Mouse (Mus musculus) urinary bladder, postnatal 14 days (tissue): ENCODE data around the gene Fpgs.

Source experiments
- DNase-seq: peaks from one replicate; pipeline ENCODE4 v3.0.0; 2021; ENCODE audit warnings: low spot score

The Fpgs gene

GRCm38 (mm10) chr2:32704021-32704421 lies at the start of gene Fpgs:
Fpgs (minus strand) TSS chr2:32704145.
- DNase-seq, result no peak

- DNase-seq, result no peak
Measured at GRCm38 (mm10) chr2:32752181-32752580, 48.2 kb upstream of the Fpgs start.

DNA sequence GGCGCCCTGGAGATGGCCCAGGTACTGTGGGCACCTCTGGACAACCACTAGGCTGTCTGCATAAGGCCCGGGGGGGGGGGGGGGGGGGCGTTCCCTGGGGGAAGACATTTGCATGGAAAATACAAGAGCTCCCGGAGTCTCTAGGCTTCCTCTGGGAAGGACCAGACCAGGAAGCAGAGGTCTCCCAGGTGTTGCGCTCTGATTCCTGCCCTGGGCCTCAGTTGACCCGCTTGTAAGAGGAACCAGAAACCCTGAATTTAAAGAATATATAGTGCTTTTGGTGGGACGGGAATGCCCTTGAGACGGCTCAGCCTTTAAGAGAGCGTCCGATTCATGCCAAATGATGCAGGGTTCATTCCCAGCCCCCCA lies 47.7 kb upstream of the Fpgs start:
- DNase-seq, result no peak

DNA sequence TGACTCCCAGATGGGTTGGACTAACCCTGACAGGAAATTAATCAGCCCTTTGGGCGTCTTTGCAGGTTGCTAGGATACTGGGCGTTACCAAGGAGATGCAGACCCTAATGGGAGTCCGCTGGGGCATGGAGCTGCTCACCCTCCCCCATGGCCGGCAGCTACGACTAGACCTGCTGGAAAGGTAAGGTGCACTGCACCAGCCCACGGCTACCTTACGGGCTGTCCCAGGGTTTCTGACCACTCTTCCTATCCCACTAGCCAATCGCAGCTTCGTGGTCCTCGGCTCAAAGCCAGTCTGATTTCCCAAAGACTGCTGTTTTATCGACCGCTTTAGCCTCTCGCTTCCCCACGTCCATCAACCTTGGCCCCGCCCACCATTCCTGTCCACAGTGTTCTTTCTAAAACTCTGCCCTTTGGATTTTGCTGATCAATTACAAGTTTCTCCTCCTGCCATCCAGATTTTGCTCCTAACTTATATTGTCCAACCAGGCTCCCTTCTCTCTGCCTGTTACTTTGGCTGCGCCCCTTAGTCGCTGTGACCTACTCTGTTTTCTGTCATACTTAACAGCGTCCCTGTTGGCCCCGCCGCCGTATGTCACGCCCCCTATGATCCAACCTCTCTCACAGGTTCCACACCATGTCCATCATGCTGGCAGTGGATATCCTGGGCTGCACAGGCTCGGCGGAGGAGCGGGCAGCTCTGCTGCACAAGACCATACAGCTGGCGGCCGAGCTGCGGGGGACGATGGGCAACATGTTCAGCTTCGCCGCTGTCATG lies 47.1 kb upstream of the Fpgs start:
- DNase-seq, result peak; percentile 78

- DNase-seq, result no peak
Measured at GRCm38 (mm10) chr2:32750199-32750598, 46.3 kb upstream of the Fpgs start.

DNA sequence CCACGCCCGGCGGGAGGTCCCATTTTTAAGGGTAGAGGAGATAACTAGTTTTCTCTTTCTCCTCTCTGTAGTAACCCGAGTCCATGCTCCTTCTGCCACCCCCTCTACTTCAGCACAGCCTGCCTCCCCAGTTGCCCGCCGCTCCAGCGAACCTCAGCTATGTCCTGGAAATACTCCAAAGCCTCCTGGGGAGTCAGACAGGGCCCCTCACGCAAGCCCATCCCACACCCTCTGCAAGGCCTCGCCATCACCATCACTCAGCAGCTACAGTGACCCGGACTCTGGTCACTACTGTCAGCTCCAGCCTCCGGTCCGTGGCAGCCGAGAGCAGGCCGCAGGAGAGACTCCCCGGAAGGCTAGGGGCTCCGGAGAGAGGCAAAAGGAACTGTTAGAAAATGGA lies 45.1 kb upstream of the Fpgs start:
- DNase-seq, result no peak

GRCm38 (mm10) chr2:32744272-32744982 lies 40.5 kb upstream of the Fpgs start:
- DNase-seq, result no peak

DNA sequence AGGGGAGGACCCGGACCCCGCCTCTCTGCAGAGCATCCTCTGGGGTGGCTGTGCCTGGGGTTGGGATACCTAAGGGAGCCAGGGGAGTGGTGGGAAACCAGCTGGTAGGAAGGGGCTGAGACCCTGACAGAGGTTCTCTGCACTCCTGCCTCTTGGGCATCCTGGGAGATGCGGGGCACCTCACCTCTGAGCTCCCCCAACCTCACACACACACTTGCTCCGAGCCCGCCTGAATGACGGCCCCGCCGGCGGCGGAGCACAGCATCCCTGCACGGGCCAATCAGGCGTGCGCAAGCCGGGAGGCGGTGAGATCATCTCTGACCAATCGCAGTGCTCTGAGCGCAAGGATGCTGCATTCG lies 38.2 kb upstream of the Fpgs start:
- DNase-seq, result no peak

DNA sequence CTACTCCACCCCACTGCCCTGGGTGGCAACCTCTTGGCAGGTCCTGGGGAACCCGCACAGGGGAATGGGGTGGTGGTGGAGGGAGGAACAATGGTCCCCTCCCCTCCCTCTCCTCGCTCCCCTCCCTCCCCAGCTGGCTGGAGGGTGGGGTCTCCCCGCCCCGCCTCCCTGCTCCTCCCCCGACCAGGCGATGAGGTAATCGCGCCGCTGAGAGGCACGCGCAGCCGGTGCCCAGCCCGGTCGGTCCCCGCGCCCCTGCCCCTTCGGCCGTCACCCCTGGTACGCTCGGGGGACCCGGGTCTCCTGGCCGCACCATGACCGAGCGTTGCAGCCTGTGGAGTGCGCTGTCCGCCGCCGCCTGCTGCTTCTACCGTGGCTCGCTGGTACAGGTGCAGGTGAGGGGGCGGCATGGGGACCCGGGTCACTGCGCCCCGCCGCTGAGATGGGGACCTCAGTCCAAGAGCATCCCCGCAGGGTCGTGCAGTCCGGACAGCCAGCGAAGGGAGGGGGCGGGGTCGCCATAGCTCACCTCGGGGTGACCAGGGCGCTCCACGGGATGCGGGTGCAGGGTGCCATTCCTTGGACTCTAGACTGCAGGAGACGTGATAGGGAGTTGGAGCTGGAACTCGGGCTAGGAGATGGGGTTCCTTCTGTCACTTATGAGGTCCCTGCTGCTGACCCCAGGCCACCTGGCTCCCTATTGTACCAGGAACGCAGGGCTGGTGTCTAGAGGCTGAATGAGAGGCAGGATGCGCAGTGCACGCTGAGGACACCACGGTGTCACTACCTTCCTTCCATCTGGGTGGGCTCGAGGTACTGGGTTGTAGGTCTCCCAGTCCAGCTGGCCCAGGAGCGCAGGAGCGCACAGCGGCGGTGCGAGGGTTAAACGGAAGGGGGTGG lies 37.6 kb upstream of the Fpgs start:
- DNase-seq, result peak; percentile 35

- no peak for DNase-seq
Measured at GRCm38 (mm10) chr2:32740916-32741272, 36.9 kb upstream of the Fpgs start, which contains the start of gene 6330409D20Rik. 6330409D20Rik (minus strand) TSS chr2:32741016.

DNA sequence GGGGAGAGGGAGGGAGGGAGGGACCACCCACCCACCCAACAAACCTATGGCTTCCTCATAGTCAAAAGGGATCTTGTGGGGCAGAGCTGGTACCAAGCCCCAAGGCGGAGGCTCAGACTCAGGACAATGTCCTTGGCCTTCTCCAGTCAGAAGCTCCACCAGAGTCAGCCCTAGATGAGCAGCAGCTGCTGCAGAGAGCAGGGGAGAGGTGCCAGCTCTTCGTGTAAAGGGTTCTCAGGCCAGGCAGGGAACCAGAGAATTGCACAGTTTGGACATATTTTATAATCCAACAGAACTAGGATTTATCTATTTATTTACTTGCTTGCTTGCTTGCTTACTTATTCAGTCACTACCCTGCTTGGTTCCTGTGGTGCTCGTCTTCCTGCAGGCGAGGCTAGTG lies 35.4 kb upstream of the Fpgs start:
- no peak for DNase-seq

- DNase-seq, result no peak
Measured at GRCm38 (mm10) chr2:32737008-32737407, 33.1 kb upstream of the Fpgs start.

GRCm38 (mm10) chr2:32736306-32736829 lies 32.4 kb upstream of the Fpgs start:
- DNase-seq, result no peak

DNA sequence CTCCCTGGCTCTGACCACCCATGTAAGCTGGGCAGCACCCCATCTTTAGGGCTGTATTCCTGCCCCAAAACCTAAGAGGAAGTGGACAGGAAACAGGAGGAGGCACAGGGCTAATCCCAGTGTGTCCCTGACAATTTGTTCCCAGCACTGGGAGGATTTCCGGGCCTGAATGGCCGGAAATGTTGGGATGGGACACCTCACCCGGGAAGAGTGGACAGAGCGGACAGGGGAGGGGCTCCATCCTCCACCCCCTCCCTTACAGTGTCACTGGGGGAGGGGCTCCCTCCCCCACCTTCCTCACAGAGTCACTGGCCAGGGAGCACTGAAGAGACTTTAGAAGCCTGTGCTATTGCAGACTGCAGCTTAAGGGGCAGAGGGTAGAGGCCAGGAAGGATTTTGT lies 31.0 kb upstream of the Fpgs start:
- no peak for DNase-seq

- no peak for DNase-seq
Measured at GRCm38 (mm10) chr2:32734480-32734879, 30.5 kb upstream of the Fpgs start.

DNA sequence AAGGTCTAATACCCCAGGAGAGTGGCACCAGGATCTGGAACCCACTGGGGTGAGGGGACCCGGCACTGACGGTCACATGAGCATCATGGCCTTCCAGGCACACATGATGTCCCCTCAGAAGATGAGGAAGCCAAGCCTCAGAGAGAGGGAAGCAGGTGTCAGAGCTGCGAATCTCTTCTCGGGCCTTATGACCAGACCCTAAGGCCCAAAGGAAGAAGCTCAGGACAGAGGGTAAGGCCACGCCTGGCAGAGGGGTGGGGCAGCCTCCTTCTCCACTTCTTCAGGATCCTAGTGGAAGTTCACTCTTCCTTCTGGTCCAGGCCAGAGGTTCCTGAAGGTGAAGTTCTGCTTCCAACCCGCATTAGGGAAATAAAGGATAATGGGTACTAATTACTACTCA lies 28.8 kb upstream of the Fpgs start:
- no peak for DNase-seq

GRCm38 (mm10) chr2:32731911-32732310 lies 28.0 kb upstream of the Fpgs start:
- no peak for DNase-seq

DNA sequence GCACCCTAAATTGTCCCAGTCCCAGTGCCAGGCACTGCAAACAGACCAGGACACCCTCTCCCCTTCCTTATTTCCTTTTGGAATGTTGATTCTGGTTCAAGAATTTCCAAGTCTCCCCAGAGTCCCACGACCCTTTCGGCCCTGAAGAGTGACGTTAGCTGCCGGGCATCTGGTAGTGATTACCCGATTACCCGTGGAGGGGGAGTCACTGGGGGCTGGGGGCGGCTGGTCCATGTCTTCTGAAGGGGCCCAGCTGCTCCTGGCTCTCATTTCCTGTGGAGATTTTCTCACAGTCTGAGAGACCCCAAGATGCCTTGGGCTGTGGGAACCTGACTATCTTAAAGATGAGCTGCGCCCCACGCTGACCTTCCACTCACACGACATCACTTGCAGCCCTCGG lies 26.9 kb upstream of the Fpgs start:
- no peak for DNase-seq

GRCm38 (mm10) chr2:32729547-32729946 lies 25.6 kb upstream of the Fpgs start:
- DNase-seq, result no peak

GRCm38 (mm10) chr2:32728463-32728862 lies 24.5 kb upstream of the Fpgs start:
- DNase-seq, result no peak

DNA sequence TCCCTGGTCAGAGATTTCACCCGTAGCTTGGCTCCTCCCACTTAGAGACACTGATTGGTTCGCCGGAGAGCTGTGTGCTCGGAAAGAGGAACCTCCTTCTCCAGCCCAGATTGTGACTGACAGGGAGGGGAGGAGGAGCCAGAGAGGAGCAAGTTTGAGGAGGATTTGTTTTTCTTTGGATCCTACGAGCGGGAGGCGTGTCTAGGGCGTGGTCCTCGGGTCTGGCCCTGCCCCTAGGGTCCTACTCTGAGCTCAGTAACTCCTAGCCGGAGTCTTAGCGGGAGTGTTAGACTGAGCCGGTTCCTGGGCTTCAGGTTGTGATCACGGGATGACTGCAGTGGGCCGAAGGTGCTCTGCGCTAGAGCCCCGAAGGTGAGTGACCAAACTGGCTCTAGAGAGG lies 23.5 kb upstream of the Fpgs start:
- peak; percentile 94 for DNase-seq
